Mouse (Mus musculus): Measurements from ENCODE around the gene Trmt10c.
"Not testable (repeated sequence)": the region's sequence is repeated elsewhere in the genome, so short reads cannot be mapped to it uniquely, and the experiment has no call there.

Trmt10c gene

GRCm38 (mm10) chr16:56048038-56048437 lies 10.4 kb upstream of the Trmt10c start, which contains the start of gene Senp7:
Senp7 (plus strand) TSS chr16:56048338.
- DNase-seq (ENCODE audit: low spot score in 2 of 2) = not testable (repeated sequence)

GRCm38 (mm10) chr16:56038090-56038489 lies 471 bp upstream of the Trmt10c start:
- DNase-seq (ENCODE audit: low spot score in 2 of 2) = no peak

- no peak for DNase-seq (ENCODE audit: low spot score in 2 of 2)
Measured at GRCm38 (mm10) chr16:56036501-56036900, 1.1 kb downstream of the Trmt10c start.

GRCm38 (mm10) chr16:56034566-56034965 lies 3.1 kb downstream of the Trmt10c start:
- no peak for DNase-seq (ENCODE audit: low spot score in 2 of 2)

- peak; percentile 97 for DNase-seq (ENCODE audit: low spot score in 2 of 2)
Measured at GRCm38 (mm10) chr16:56029661-56030082, 7.9 kb downstream of the Trmt10c start, which contains the start of gene Pcnp. Pcnp (minus strand) TSS chr16:56029739.

GRCm38 (mm10) chr16:56028722-56029551 lies 8.7 kb downstream of the Trmt10c start:
- no peak for DNase-seq (ENCODE audit: low spot score in 2 of 2)

GRCm38 (mm10) chr16:56027854-56028629 lies 9.6 kb downstream of the Trmt10c start:
- DNase-seq (ENCODE audit: low spot score in 2 of 2) = no peak

GRCm38 (mm10) chr16:56019660-56020059 lies 18.0 kb downstream of the Trmt10c start:
- no peak for DNase-seq (ENCODE audit: low spot score in 2 of 2)

- DNase-seq (ENCODE audit: low spot score in 2 of 2) = no peak
Measured at GRCm38 (mm10) chr16:56014076-56014475, 23.5 kb downstream of the Trmt10c start.

GRCm38 (mm10) chr16:56012789-56013743 lies 24.6 kb downstream of the Trmt10c start:
- no peak for DNase-seq (ENCODE audit: low spot score in 2 of 2)

- no peak for DNase-seq (ENCODE audit: low spot score in 2 of 2)
Measured at GRCm38 (mm10) chr16:56008862-56009261, 28.8 kb downstream of the Trmt10c start.

- DNase-seq (ENCODE audit: low spot score in 2 of 2) = no peak
Measured at GRCm38 (mm10) chr16:56006798-56007197, 30.8 kb downstream of the Trmt10c start.

GRCm38 (mm10) chr16:55994235-55994634 lies 43.4 kb downstream of the Trmt10c start:
- no peak for DNase-seq (ENCODE audit: low spot score in 2 of 2)

- no peak for DNase-seq (ENCODE audit: low spot score in 2 of 2)
Measured at GRCm38 (mm10) chr16:55990311-55990710, 47.3 kb downstream of the Trmt10c start.

- DNase-seq (ENCODE audit: low spot score in 2 of 2) = no peak
Measured at GRCm38 (mm10) chr16:55986001-55986400, 51.6 kb downstream of the Trmt10c start.

All from spleen, postnatal 36 days (tissue).